Mouse (Mus musculus): ENCODE measurements around the gene Gm11096.

Gm11096 gene

DNA sequence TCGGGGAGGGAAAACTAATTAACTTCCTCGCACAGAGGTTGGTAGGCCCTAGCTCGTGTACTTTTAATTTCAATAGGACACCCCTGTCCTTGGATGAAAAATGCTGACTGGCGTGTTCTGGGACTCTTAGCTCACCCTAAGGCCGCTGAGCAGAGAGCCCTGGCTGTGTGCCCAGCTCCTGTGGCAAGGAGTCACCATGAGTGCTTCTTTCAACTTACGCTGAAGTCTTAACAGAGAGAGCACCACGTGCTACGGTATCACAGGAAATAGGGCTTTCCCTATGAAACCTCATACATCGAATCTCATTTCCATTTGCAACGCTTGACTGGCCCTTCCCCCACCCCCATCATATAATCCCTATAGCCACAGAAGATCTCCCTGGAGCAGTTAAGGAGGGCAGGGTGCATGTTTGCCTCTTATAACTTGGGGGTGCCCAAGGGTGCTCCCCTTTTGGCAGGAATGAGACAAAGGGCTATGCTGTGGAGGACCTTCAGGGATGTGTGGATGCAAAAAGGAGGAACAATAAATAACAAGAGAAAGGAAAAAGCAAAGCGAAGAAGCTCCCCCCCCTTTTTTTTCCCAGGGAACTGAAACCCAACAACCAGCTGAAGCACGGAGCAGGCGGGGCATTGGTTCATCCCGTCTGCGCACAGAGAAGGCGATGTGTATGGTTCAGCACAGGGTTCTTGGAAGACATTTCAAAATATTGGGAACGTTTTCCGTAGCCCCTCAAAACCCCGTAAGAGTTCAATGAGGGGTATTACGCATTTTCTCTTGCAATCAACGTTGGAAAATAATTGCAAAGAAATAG is 39.0 kb downstream of the Gm11096 start:
- peak; percentile 47 for DNase-seq (ENCODE audit: inconsistent ontology term)

- DNase-seq (ENCODE audit: inconsistent ontology term): no peak
Observed at GRCm38 (mm10) chr17:81481843-81482490, 40.4 kb downstream of the Gm11096 start.

- DNase-seq (ENCODE audit: inconsistent ontology term): no peak
Observed at GRCm38 (mm10) chr17:81486388-81486787, 44.8 kb downstream of the Gm11096 start.
